In the genomic region with DNA sequence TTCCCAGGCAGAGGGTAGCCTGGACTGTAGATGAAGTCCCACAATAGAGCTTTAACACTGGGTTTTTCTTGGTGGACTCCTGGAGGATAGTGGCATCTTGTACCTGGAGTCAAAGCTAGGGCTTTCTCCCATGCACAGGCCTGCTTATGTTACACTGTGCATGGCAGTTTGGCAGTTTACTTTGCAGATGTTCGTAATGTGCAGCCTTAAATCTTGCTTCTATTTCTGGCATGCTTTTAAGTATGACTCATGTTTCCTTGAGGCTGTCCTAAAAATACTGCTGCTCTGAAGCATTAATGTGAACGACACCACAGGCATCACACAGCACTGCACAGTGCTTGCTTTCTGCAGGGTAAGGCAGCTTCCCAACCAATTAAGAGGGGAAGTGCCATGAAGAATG, we compare ENCODE assay signal across 8 mouse cellular contexts. TPM values are rescaled to one million over a fixed set of nuclear protein-coding genes. Genes with fewer than 3 reads are reported as not detected.
DNase-seq lines count a peak whose midpoint lies in the region; ATAC-seq lines count a peak whose summit lies in the region.

No protein-coding gene starts in this region.

- intact Hi-C loops in left cerebral cortex, postnatal 14 days (cut with DNase I) = no loop called here

- H3K4me3 ChIP-seq in limb, embryonic 12.5 days (replicated peaks) = no peak overlapping the region
- no peak overlapping the region for H3K4me3 ChIP-seq in limb, embryonic 10.5 days

- H3K4me2 ChIP-seq in limb, embryonic 12.5 days = no peak overlapping the region

- no peak for DNase-seq in limb, embryonic 10.5 days (ENCODE audit: low spot score)
- DNase-seq in adrenal gland, adult 8-10 months = peak; percentile 26
- DNase-seq in heart, adult 8-10 months (ENCODE audit: low spot score) = peak; percentile 64
- peak; percentile 56 to 79 for DNase-seq in left cerebral cortex, postnatal 14 days (ENCODE audit: low spot score in 2 of 2)
- peak; percentile 91 for DNase-seq in telencephalon, adult 2 months (ENCODE audit: low read depth, low spot score)
- no peak for DNase-seq in testis, postnatal 10 days (ENCODE audit: low spot score)
- DNase-seq in neural tube, embryonic 10.5 days (ENCODE audit: extremely low spot score, low spot score) = no peak

- H3K27me3 ChIP-seq in limb, embryonic 12.5 days = no peaks in the 10 kb centered on the region
- no peaks in the 10 kb centered on the region for H3K27me3 ChIP-seq in limb, embryonic 10.5 days (ENCODE audit: low read depth, poor library complexity, severe bottlenecking)

- ATAC-seq in limb, embryonic 12.5 days (ENCODE audit: insufficient number of reproducible peaks, insufficient read depth, low FRiP score, low TSS enrichment, low read depth) = peak; percentile 63; the same call in 1 of the 2 replicates

- H3K27ac ChIP-seq in limb, embryonic 12.5 days = 0 out of 2 replicates have a peak overlapping the region, but pooled peaks have one; percentile 51
- H3K27ac ChIP-seq in limb, embryonic 10.5 days = no peak overlapping the region

- H3K4me1 ChIP-seq in limb, embryonic 12.5 days (replicated peaks) = peaks cover 14% of the 10 kb centered on the region
- H3K4me1 ChIP-seq in limb, embryonic 10.5 days = peaks cover 4% of the 10 kb centered on the region; the same call in 1 of the 2 replicates

- H3K36me3 ChIP-seq in limb, embryonic 12.5 days = no peaks in the 10 kb centered on the region
- no peaks in the 10 kb centered on the region for H3K36me3 ChIP-seq in limb, embryonic 10.5 days

- H3K9me3 ChIP-seq in limb, embryonic 12.5 days = no peaks in the 10 kb centered on the region
- H3K9me3 ChIP-seq in limb, embryonic 10.5 days (replicated peaks) = no peaks in the 10 kb centered on the region

- WGBS in limb, embryonic 12.5 days = 11% methylated on average over 2 of the region's 2 CpGs
- WGBS in limb, embryonic 10.5 days = 54% methylated on average over 2 of the region's 2 CpGs

- no peak overlapping the region for H3K9ac ChIP-seq in limb, embryonic 12.5 days (replicated peaks)

RNA-seq across cellular contexts. Expression of a gene that starts 51.9 kb away (rescaled TPM):
- 11.7 TPM in 2 replicates for polyA plus RNA-seq in limb, embryonic 12.5 days (2016; fragmentation: Nextera tagmentation; extraction: Ambion mirVana)
- polyA plus RNA-seq in limb, embryonic 10.5 days (2016; fragmentation: Nextera tagmentation; extraction: Ambion mirVana) = 8.2 and 8.3 TPM in 2 replicates
- total RNA-seq in adrenal gland, adult 8-10 months (2022) = 100 to 1,000 TPM; 165 to 179 (median 171) TPM
- 100 to 1,000 TPM; 168 to 243 (median 193) TPM for total RNA-seq in heart, adult 8-10 months (2022)
- total RNA-seq in left cerebral cortex, postnatal 14 days (2021) = 10 to 100 TPM; 21.1 to 24.3 TPM

Comparison
In these comparisons a context has a peak if more than half of its experiments do, and no peak if none do; other contexts are left out.
1. DNase-seq: peak in adrenal gland, adult 8-10 months (single experiment), heart, adult 8-10 months (single experiment), left cerebral cortex, postnatal 14 days (2 of 2) and telencephalon, adult 2 months (single experiment); none in limb, embryonic 10.5 days (single experiment), testis, postnatal 10 days (single experiment) and neural tube, embryonic 10.5 days (single experiment).
2. RNA of a gene that starts 51.9 kb away (total RNA-seq): 168 to 243 TPM in heart, adult 8-10 months and 165 to 179 TPM in adrenal gland, adult 8-10 months; 21.1 to 24.3 TPM in left cerebral cortex, postnatal 14 days; every median in the first group is over 4 times any median in the second.